ENCODE assay signal across 8 mouse cellular contexts in the genomic region with DNA sequence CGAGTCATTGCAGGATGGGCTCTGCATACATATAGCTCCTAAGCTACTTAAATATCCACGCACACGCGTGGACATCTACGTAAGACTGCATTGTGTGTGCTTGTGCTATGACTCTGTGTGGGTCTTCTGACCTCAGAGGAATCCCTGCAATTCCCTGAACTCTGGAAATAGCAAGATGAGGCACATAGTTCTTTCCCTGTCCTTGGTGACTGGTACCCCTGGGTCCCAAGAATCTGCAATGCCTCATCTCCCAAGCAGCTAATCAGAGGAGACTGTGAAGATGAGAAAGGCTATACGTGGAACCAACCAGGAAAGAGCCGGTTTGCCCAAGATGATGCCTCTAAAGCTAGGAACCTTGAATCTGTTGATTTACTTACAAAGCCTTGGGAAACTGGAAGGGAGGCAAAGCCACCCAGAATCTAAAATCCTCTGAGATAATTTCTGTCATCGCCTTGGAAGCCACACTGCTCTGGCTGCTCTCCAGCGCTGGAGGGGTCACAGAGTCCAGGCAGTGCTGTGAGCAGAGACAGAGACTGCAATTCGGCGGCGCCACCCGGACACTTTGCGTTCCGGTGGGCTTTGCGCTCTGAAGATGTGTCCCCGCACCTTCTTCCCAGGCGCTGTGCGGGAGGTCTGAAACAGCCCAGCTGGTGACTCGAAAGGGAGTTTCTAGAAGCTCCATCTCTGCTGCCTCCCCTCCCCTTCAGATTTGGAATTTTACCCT. TPM values are rescaled to one million over a fixed set of nuclear protein-coding genes. Genes with fewer than 3 reads are reported as not detected.
DNase-seq lines count a peak whose midpoint lies in the region; ATAC-seq and TF ChIP-seq lines count a peak whose summit lies in the region.

TSS of gene Plppr5 (plus strand) at position 308 of the 724 bp plus-strand sequence.

- peaks cover 53% of the 10 kb centered on the region for H3K27me3 ChIP-seq in E14TG2a.4 (ENCODE audit: insufficient read depth, low read length)
- peaks cover 12% of the 10 kb centered on the region for H3K27me3 ChIP-seq in heart, embryonic 16.5 days (ENCODE audit: control insufficient read depth, insufficient read depth, low read length)
- H3K27me3 ChIP-seq in midbrain, embryonic 15.5 days (replicated peaks) = no peaks in the 10 kb centered on the region

- H3K36me3 ChIP-seq in E14TG2a.4 (ENCODE audit: insufficient read depth, low read length) = no peaks in the 10 kb centered on the region
- no peaks in the 10 kb centered on the region for H3K36me3 ChIP-seq in heart, embryonic 16.5 days (ENCODE audit: control insufficient read depth, insufficient read depth)
- H3K36me3 ChIP-seq in midbrain, embryonic 15.5 days (replicated peaks) = no peaks in the 10 kb centered on the region

- H3K4me2 ChIP-seq in heart, embryonic 16.5 days (ENCODE audit: low read depth, low read length) = peak within 1 kb of the TSS; percentile 97
- peak within 1 kb of the TSS; percentile 86 for H3K4me2 ChIP-seq in midbrain, embryonic 15.5 days

- TF ChIP-seq CTCF in E14TG2a.4 (conservative IDR thresholded peaks at IDR 0.05; ENCODE audit: low read length) = no peak

- no peak within 1 kb of the TSS; the same call in 1 of the 2 replicates for H3K27ac ChIP-seq in heart, embryonic 16.5 days (ENCODE audit: low read length)
- H3K27ac ChIP-seq in midbrain, embryonic 15.5 days = peak within 1 kb of the TSS; percentile 86

- peak; percentile 67 for ATAC-seq in heart, embryonic 16.5 days (replicated peaks; ENCODE audit: extremely low read depth, insufficient read depth, low FRiP score)
- peak; percentile 80 for ATAC-seq in midbrain, embryonic 15.5 days (replicated peaks)

- peak within 1 kb of the TSS; percentile 74 for H3K9ac ChIP-seq in heart, embryonic 16.5 days (ENCODE audit: low read length)
- peak within 1 kb of the TSS; percentile 86 for H3K9ac ChIP-seq in midbrain, embryonic 15.5 days

- H3K4me3 ChIP-seq in E14TG2a.4 (replicated peaks; ENCODE audit: low read length) = peak within 1 kb of the TSS; percentile 76
- peak within 1 kb of the TSS; percentile 68 for H3K4me3 ChIP-seq in heart, embryonic 16.5 days (ENCODE audit: low read length)
- peak within 1 kb of the TSS; percentile 75 for H3K4me3 ChIP-seq in midbrain, embryonic 15.5 days

- peaks cover 5% of the 10 kb centered on the region; the same call in 1 of the 2 replicates for H3K4me1 ChIP-seq in E14TG2a.4 (replicated peaks; ENCODE audit: low read depth, low read length)
- H3K4me1 ChIP-seq in heart, embryonic 16.5 days (ENCODE audit: control insufficient read depth, insufficient read depth, low read length) = peaks cover 4% of the 10 kb centered on the region
- H3K4me1 ChIP-seq in midbrain, embryonic 15.5 days = peaks cover 12% of the 10 kb centered on the region; the same call in 1 of the 2 replicates

- intact Hi-C loops in left cerebral cortex, postnatal 14 days (cut with DNase I) = loop anchor here (5.0 to 10.0 kb wide), 3 partner anchors 53 to 420 kb away; no protein-coding TSS in a partner anchor

- DNase-seq in embryo, embryonic 10 days (ENCODE audit: low spot score) = peak; percentile 50
- DNase-seq in embryo, embryonic 9.5 days (ENCODE audit: extremely low spot score) = no peak
- peak; percentile 29 for DNase-seq in embryo, embryonic 10.5 days (ENCODE audit: low spot score)
- peak; percentile 56 to 69 for DNase-seq in left cerebral cortex, postnatal 14 days (ENCODE audit: low spot score in 2 of 2)
- DNase-seq in spleen, postnatal 10 days (ENCODE audit: low spot score in 2 of 2) = no peak

- H3K9me3 ChIP-seq in E14TG2a.4 (ENCODE audit: low read length) = no peaks in the 10 kb centered on the region
- no peaks in the 10 kb centered on the region for H3K9me3 ChIP-seq in heart, embryonic 16.5 days (replicated peaks; ENCODE audit: control insufficient read depth, low read length)
- no peaks in the 10 kb centered on the region for H3K9me3 ChIP-seq in midbrain, embryonic 15.5 days

- 22% methylated on average over 20 of the region's 20 CpGs for WGBS in heart, embryonic 16.5 days
- WGBS in midbrain, embryonic 15.5 days = 18% methylated on average over 20 of the region's 20 CpGs

RNA-seq across cellular contexts. Expression of gene Plppr5, which starts in this region (rescaled TPM):
- polyA plus RNA-seq in heart, embryonic 16.5 days (2015; fragmentation: Nextera tagmentation; extraction: Ambion mirVana) = 2.5 and 3.1 TPM in 2 replicates
- 10 to 100 TPM; 51.5 to 52.9 TPM for total RNA-seq in left cerebral cortex, postnatal 14 days (2021)
- polyA plus RNA-seq in midbrain, embryonic 15.5 days (2015; fragmentation: Nextera tagmentation; extraction: Ambion mirVana) = 6.5 and 6.6 TPM in 2 replicates

Comparison
In these comparisons a context has a peak if more than half of its experiments do, and no peak if none do; other contexts are left out.
1. DNase-seq: peak in embryo, embryonic 10 days (single experiment), embryo, embryonic 10.5 days (single experiment) and left cerebral cortex, postnatal 14 days (2 of 2); none in embryo, embryonic 9.5 days (single experiment) and spleen, postnatal 10 days (0 of 2).
2. Peak in every context shown above with its lines, with median percentiles within 50 percentile points of each other: H3K4me3 ChIP-seq.